Mouse (Mus musculus) hindbrain, embryonic 11.5 days (tissue): ENCODE measurements around the gene Antxr2. TPM values are rescaled to one million over a fixed set of nuclear protein-coding genes. Genes with fewer than 3 reads are reported as not detected.

Experiments
- ATAC-seq: fragments of 200-750 bp; cut with Nextera tagmentation; 2 replicates; pipeline ENCODE4 v1.8.0; 2017; ENCODE audit warnings: mild to moderate bottlenecking, moderate TSS enrichment, moderate library complexity; ENCODE audit not compliant: low FRiP score
- DNase-seq: peaks from one replicate; pipeline ENCODE4 v3.0.0-alpha.2; 2015; ENCODE audit warnings: low spot score
- H3K27ac ChIP-seq: fragments of 300-500 bp; sonication (generic); 2 replicates; pipeline ENCODE4 v1.5.1; 2014; ENCODE audit warnings: mild to moderate bottlenecking, low read depth, low read length
- H3K27me3 ChIP-seq: fragments of 300-500 bp; sonication (generic); 2 replicates; pipeline ENCODE4 v1.6.1; 2014; ENCODE audit warnings: mild to moderate bottlenecking, low read length, moderate library complexity, mixed read lengths; ENCODE audit not compliant: control insufficient read depth, insufficient read depth
- H3K36me3 ChIP-seq: fragments of 300-500 bp; sonication (generic); 2 replicates; pipeline ENCODE4 v1.6.1; 2014; ENCODE audit warnings: mild to moderate bottlenecking, low read length, moderate library complexity, mixed read lengths; ENCODE audit not compliant: control insufficient read depth, insufficient read depth
- H3K4me1 ChIP-seq: fragments of 300-500 bp; sonication (generic); replicated peaks from 2 replicates; pipeline ENCODE4 v1.6.1; 2014; ENCODE audit warnings: low read length, mixed read lengths; ENCODE audit not compliant: control insufficient read depth, insufficient read depth
- H3K4me2 ChIP-seq: fragments of 300-500 bp; sonication (generic); replicated peaks from 2 replicates; pipeline ENCODE4 v1.6.1; 2014; ENCODE audit warnings: mild to moderate bottlenecking, low read depth, low read length
- H3K4me3 ChIP-seq: fragments of 300-500 bp; sonication (generic); 2 replicates; pipeline ENCODE4 v1.5.1; 2014; ENCODE audit warnings: low read depth, low read length
- H3K9ac ChIP-seq: fragments of 300-500 bp; sonication (generic); 2 replicates; pipeline ENCODE4 v1.6.1; 2014; ENCODE audit warnings: low read depth, low read length
- H3K9me3 ChIP-seq: fragments of 300-500 bp; sonication (generic); 2 replicates; pipeline ENCODE4 v1.6.1; 2016; ENCODE audit warnings: low read length; ENCODE audit not compliant: control insufficient read depth
- WGBS: fragments of 180-500 bp; shearing (Covaris S2); extraction: QIAGEN DNeasy Blood & Tissue Kit; methylation state at CpG from one replicate; pipeline ENCODE4 v1.1.7; 2014; 5-methylcytosine and 5-hydroxymethylcytosine counted together
- polyA plus RNA-seq: library from polyadenylated mRNA; unstranded; fragments of >200 nt; fragmentation: Nextera tagmentation; extraction: Ambion mirVana; gene quantifications from 2 replicates; pipeline ENCODE4 v1.2.1, GENCODE M21; 2014

Gene Antxr2
- 9.5 and 11.3 TPM in 2 replicates for polyA plus RNA-seq

- Histone ChIP-seq H3K27me3 (no peaks in the 10 kb centered on the region), H3K9me3 (no peaks in the 10 kb centered on the region), H3K4me3 (peak within 1 kb of the TSS; percentile 80), H3K4me1 (no peaks in the 10 kb centered on the region), H3K36me3 (no peaks in the 10 kb centered on the region), H3K4me2 (peak within 1 kb of the TSS; percentile 90), H3K9ac (peak within 1 kb of the TSS; percentile 89), H3K27ac (peak within 1 kb of the TSS; percentile 82)
- ATAC-seq (peak; percentile 76), DNase-seq (no peak)
- 4% methylated on average over 50 of the region's 58 CpGs for WGBS
These were observed at the start of gene Antxr2 for GRCm38 (mm10) chr5:98030902-98031641. Antxr2 (minus strand) TSS chr5:98031043.

- no peak overlapping the region for H3K9ac ChIP-seq
- no peak overlapping the region for H3K4me2 ChIP-seq
- H3K36me3 ChIP-seq = no peaks in the 10 kb centered on the region
- WGBS = 73% methylated on average over 3 of the region's 3 CpGs
- H3K4me1 ChIP-seq = no peaks in the 10 kb centered on the region
- H3K9me3 ChIP-seq = no peaks in the 10 kb centered on the region
- no peak overlapping the region for H3K27ac ChIP-seq
- H3K4me3 ChIP-seq = no peak overlapping the region
- no peak for DNase-seq
- ATAC-seq = no peak
- no peaks in the 10 kb centered on the region for H3K27me3 ChIP-seq
These were observed 45.8 kb upstream of the Antxr2 start for GRCm38 (mm10) chr5:98076612-98077011.

- Histone ChIP-seq H3K4me3 (no peak overlapping the region), H3K4me1 (no peaks in the 10 kb centered on the region), H3K36me3 (no peaks in the 10 kb centered on the region), H3K9ac (no peak overlapping the region), H3K9me3 (no peaks in the 10 kb centered on the region), H3K4me2 (no peak overlapping the region), H3K27me3 (no peaks in the 10 kb centered on the region), H3K27ac (no peak overlapping the region)
- DNase-seq (no peak), ATAC-seq (no peak)
- 44% methylated on average over 4 of the region's 4 CpGs for whole genome bisulfite sequencing
These were observed 38.3 kb upstream of the Antxr2 start for GRCm38 (mm10) chr5:98069191-98069590.

- no peak overlapping the region for H3K4me3 ChIP-seq
These were observed 24.4 kb upstream of the Antxr2 start for GRCm38 (mm10) chr5:98055275-98055674.

GRCm38 (mm10) chr5:98054834-98055233 lies 24.0 kb upstream of the Antxr2 start:
- ATAC-seq (no peak), DNase-seq (no peak)
- Histone ChIP-seq H3K4me1 (no peaks in the 10 kb centered on the region), H3K27ac (no peak overlapping the region), H3K4me2 (no peak overlapping the region), H3K27me3 (no peaks in the 10 kb centered on the region), H3K4me3 (no peak overlapping the region), H3K9me3 (no peaks in the 10 kb centered on the region), H3K36me3 (no peaks in the 10 kb centered on the region), H3K9ac (no peak overlapping the region)
- 86% methylated on average over 1 of the region's 1 CpGs for WGBS

More at GRCm38 (mm10) chr5:98055275-98055674, 24.4 kb upstream of the Antxr2 start:
- 92% methylated on average over 6 of the region's 6 CpGs for WGBS
- Histone ChIP-seq H3K9ac (no peak overlapping the region), H3K36me3 (no peaks in the 10 kb centered on the region), H3K4me1 (no peaks in the 10 kb centered on the region), H3K9me3 (no peaks in the 10 kb centered on the region), H3K27me3 (no peaks in the 10 kb centered on the region), H3K27ac (no peak overlapping the region), H3K4me2 (no peak overlapping the region)
- DNase-seq = no peak
- no peak for ATAC-seq

GRCm38 (mm10) chr5:98034928-98035327 lies 4.1 kb upstream of the Antxr2 start:
- no peaks in the 10 kb centered on the region for H3K9me3 ChIP-seq
- DNase-seq (no peak), ATAC-seq (no peak)
- H3K4me1 ChIP-seq = no peaks in the 10 kb centered on the region
- H3K4me2 ChIP-seq = no peak overlapping the region
- no peak overlapping the region for H3K4me3 ChIP-seq
- H3K36me3 ChIP-seq = no peaks in the 10 kb centered on the region
- no peaks in the 10 kb centered on the region for H3K27me3 ChIP-seq
- H3K27ac ChIP-seq = no peak overlapping the region
- no peak overlapping the region for H3K9ac ChIP-seq
- WGBS = 90% methylated on average over 2 of the region's 2 CpGs

GRCm38 (mm10) chr5:98034207-98034606 lies 3.4 kb upstream of the Antxr2 start:
- H3K4me3 ChIP-seq = no peak overlapping the region
- no peaks in the 10 kb centered on the region for H3K4me1 ChIP-seq
- H3K9ac ChIP-seq = no peak overlapping the region
- no peaks in the 10 kb centered on the region for H3K27me3 ChIP-seq
- 71% methylated on average over 2 of the region's 2 CpGs for WGBS
- no peaks in the 10 kb centered on the region for H3K36me3 ChIP-seq
- H3K9me3 ChIP-seq = no peaks in the 10 kb centered on the region
- no peak overlapping the region for H3K4me2 ChIP-seq
- H3K27ac ChIP-seq = no peak overlapping the region
- DNase-seq (no peak), ATAC-seq (no peak)

GRCm38 (mm10) chr5:98032803-98033420 lies 2.1 kb upstream of the Antxr2 start:
- H3K27me3 ChIP-seq = no peaks in the 10 kb centered on the region
- H3K36me3 ChIP-seq = no peaks in the 10 kb centered on the region
- H3K9me3 ChIP-seq = no peaks in the 10 kb centered on the region
- no peak overlapping the region for H3K4me2 ChIP-seq
- no peak overlapping the region for H3K9ac ChIP-seq
- H3K4me1 ChIP-seq = no peaks in the 10 kb centered on the region
- no peak overlapping the region for H3K27ac ChIP-seq
- H3K4me3 ChIP-seq = no peak overlapping the region
- ATAC-seq = no peak
- 71% methylated on average over 7 of the region's 7 CpGs for WGBS
- DNase-seq = no peak
